8 mouse cellular contexts compared by ENCODE assay signal in genomic region chr8:128685507-128686428, GRCm38 (mm10). TPM values are rescaled to one million over a fixed set of nuclear protein-coding genes. Genes with fewer than 3 reads are reported as not detected.
A peak's percentile ranks its signal among the peaks of the same experiment; 100 is the strongest.
DNase-seq lines count a peak whose midpoint lies in the region; ATAC-seq lines count a peak whose summit lies in the region.

Gene Itgb1 (plus strand): TSS chr8:128685654.

- peak; percentile 96 to 99 for DNase-seq in adrenal gland, adult (ENCODE audit: inconsistent age in 2 of 2, low spot score in 1 of 2)
- DNase-seq in embryo, embryonic 10 days (ENCODE audit: low spot score): peak; percentile 93
- peak; percentile 98 for DNase-seq in gastrocnemius, postnatal 10 days
- DNase-seq in induced T-regulatory cell, adult 2 months (ENCODE audit: low read depth): peak; percentile 83
- peak; percentile 78 to 87 for DNase-seq in left cerebral cortex, adult 8-10 months (ENCODE audit: low spot score in 2 of 2)
- peak; percentile 84 for DNase-seq in right cerebral cortex, adult 2 months (ENCODE audit: low spot score in 2 of 2)
- peak; percentile 86 for DNase-seq in urinary bladder, postnatal 10 days (ENCODE audit: low spot score)

- peak; percentile 70 for ATAC-seq in megakaryocyte, adult 5-6 weeks (ENCODE audit: poor library complexity, severe bottlenecking)

RNA-seq across cellular contexts. Expression of gene Itgb1, which starts in this region (rescaled TPM):
- total RNA-seq in gastrocnemius, postnatal 10 days (2021): 100 to 1,000 TPM; 323 to 357 TPM
- total RNA-seq in left cerebral cortex, adult 8-10 months (2022): 10 to 100 TPM; 42.2 to 49.4 (median 45.9) TPM
- 87.8 and 94.6 TPM in 2 replicates for total RNA-seq in megakaryocyte, adult 5-6 weeks (2015)
- 162 and 167 TPM in 2 replicates for total RNA-seq in megakaryocyte, adult 5-6 weeks (2017)

Comparison
In these comparisons a context has a peak if more than half of its experiments do, and no peak if none do; other contexts are left out.
1. Peak in every context shown above with its lines: DNase-seq and ATAC-seq.